Mouse (Mus musculus) midbrain, postnatal 0 days (tissue): ENCODE data around the gene Pold3. TPM values are rescaled to one million over a fixed set of nuclear protein-coding genes. Genes with fewer than 3 reads are reported as not detected.
A peak's percentile ranks its signal among the peaks of the same experiment; 100 is the strongest.
"Not testable (repeated sequence)": the region's sequence is repeated elsewhere in the genome, so short reads cannot be mapped to it uniquely, and the experiment has no call there.

Experiments
- ATAC-seq: fragments of 200-750 bp; cut with Nextera tagmentation; 2 replicates; pipeline ENCODE4 v1.8.0; 2017; ENCODE audit warnings: moderate number of reproducible peaks, mild to moderate bottlenecking, moderate TSS enrichment, moderate library complexity; ENCODE audit not compliant: low FRiP score
- DNase-seq: peaks from one replicate; pipeline ENCODE4 v3.0.0-alpha.2; 2015; ENCODE audit warnings: low spot score
- H3K27ac ChIP-seq: fragments of 300-500 bp; sonication (generic); 2 replicates; pipeline ENCODE4 v1.5.1; 2014; ENCODE audit warnings: low read depth, mild to moderate bottlenecking, low read length, mixed read lengths
- H3K27me3 ChIP-seq: fragments of 300-500 bp; sonication (generic); 2 replicates; pipeline ENCODE4 v1.6.1; 2014; ENCODE audit warnings: low read length, control low read depth, mixed read lengths; ENCODE audit not compliant: insufficient read depth
- H3K36me3 ChIP-seq: fragments of 300-500 bp; sonication (generic); 2 replicates; pipeline ENCODE4 v1.6.1; 2014; ENCODE audit warnings: low read length, control low read depth, mixed read lengths; ENCODE audit not compliant: insufficient read depth
- H3K4me1 ChIP-seq: fragments of 300-500 bp; sonication (generic); 2 replicates; pipeline ENCODE4 v1.6.1; 2014; ENCODE audit warnings: mild to moderate bottlenecking, control low read depth, antibody characterized with exemption, low read length, mixed read lengths; ENCODE audit not compliant: insufficient read depth
- H3K4me2 ChIP-seq: fragments of 300-500 bp; sonication (generic); 2 replicates; pipeline ENCODE4 v1.6.1; 2014; ENCODE audit warnings: low read depth, mild to moderate bottlenecking, low read length, mixed read lengths; ENCODE audit not compliant: poor library complexity, severe bottlenecking
- H3K4me3 ChIP-seq: fragments of 300-500 bp; sonication (generic); 2 replicates; pipeline ENCODE4 v1.5.1; 2014; ENCODE audit warnings: low read depth, mild to moderate bottlenecking, low read length, moderate library complexity
- H3K9ac ChIP-seq: fragments of 300-500 bp; sonication (generic); replicated peaks from 2 replicates; pipeline ENCODE4 v1.6.1; 2014; ENCODE audit warnings: mild to moderate bottlenecking, low read length, moderate library complexity, mixed read lengths; ENCODE audit not compliant: poor library complexity, severe bottlenecking
- H3K9me3 ChIP-seq: fragments of 300-500 bp; sonication (generic); 2 replicates; pipeline ENCODE4 v1.6.1; 2016; ENCODE audit warnings: low read length, control low read depth
- CTCF ChIP-seq: IDR thresholded peaks from 2 replicates; pipeline ENCODE4 v1.5.1; 2016; ENCODE audit warnings: antibody characterized with exemption, mild to moderate bottlenecking
- WGBS: fragments of 180-500 bp; shearing (Covaris S2); extraction: QIAGEN DNeasy Blood & Tissue Kit; methylation state at CpG from one replicate; pipeline ENCODE4 v1.1.7; 2014; 5-methylcytosine and 5-hydroxymethylcytosine counted together
- polyA plus RNA-seq: library from polyadenylated mRNA; unstranded; fragments of >200 nt; fragmentation: Nextera tagmentation; extraction: Ambion mirVana; gene quantifications from 2 replicates; pipeline ENCODE4 v1.2.1, GENCODE M21; 2015
- total RNA-seq: library from RNA; depleted of rRNA; stranded (reverse); fragments of >200 nt; gene quantifications from 2 replicates; pipeline ENCODE4 v1.2.3, GENCODE M21; 2014

Gene Pold3
- total and polyA plus RNA-seq, 2 experiments from 2014 or later: 35.5 to 42.6 TPM

DNA sequence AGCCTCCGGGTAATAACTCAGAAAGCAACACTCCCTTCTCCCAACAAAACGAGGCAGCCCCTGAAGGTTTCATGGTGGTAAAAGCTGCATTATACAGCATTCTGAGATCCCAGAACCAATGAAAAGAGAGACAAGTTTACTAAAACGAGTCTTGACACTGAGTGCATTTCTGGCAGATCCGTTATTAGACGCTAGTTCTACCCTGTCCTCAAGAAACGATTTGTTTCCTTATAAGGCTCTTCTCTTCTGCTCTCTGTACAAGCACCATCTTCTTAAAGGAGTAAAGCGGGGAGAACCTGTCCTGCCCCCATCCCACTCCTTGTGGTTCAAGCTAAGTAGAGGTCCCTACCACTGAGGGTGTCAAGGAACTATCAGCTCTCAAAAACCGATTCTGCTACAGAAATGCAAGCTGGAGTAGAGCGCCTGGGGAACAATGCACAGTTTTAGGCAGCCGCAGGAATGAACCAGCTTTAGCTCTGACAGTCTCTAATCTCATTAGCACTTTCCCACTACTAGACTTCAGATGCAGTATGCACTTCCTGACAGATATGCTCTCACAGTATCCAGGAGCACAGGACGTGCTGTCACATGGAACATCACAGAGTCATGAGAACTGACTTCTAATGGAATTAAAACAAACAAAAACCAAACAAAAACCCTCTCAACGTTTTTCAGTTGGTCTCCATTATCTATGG lies 41.1 kb downstream of the Pold3 start:
- H3K9ac ChIP-seq: no peak overlapping the region
- TF ChIP-seq CTCF: no peak
- no peak overlapping the region for H3K4me2 ChIP-seq
- ATAC-seq (no peak), DNase-seq (no peak)
- H3K4me1 ChIP-seq: no peaks in the 10 kb centered on the region
- H3K4me3 ChIP-seq: no peak overlapping the region
- no peaks in the 10 kb centered on the region for H3K27me3 ChIP-seq
- H3K27ac ChIP-seq: peak overlapping the region; percentile 55
- peaks cover 23% of the 10 kb centered on the region for H3K36me3 ChIP-seq
- 47% methylated on average over 12 of the region's 12 CpGs for WGBS
- no peaks in the 10 kb centered on the region for H3K9me3 ChIP-seq

DNA sequence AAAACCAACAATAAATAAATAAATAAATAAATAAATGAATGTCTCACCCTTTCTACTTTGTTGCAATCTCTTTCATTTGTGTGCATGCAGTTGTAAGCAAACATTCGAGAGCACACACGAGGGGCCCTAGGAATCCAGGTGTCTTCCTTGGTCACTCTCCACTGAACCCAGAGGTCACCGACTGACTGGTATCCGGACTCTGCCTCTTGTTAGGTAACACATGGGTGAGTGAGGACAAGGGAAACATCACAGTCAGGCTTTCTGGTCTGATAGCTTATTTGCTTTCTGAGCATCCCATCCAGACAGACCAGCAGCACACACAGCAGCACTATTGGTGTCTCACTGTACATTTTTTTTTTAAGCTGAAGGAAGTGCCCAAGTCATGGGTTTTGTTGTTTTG lies 44.3 kb downstream of the Pold3 start:
- Histone ChIP-seq H3K27me3 (no peaks in the 10 kb centered on the region), H3K36me3 (0 out of 2 replicates have a peak, but pooled peaks cover 4% of the 10 kb centered on the region), H3K27ac (no peak overlapping the region), H3K4me2 (no peak overlapping the region), H3K4me1 (no peaks in the 10 kb centered on the region), H3K4me3 (no peak overlapping the region), H3K9ac (no peak overlapping the region), H3K9me3 (no peaks in the 10 kb centered on the region)
- no peak for ATAC-seq
- DNase-seq: no peak
- WGBS: 93% methylated on average over 4 of the region's 4 CpGs
- no peak for TF ChIP-seq CTCF

DNA sequence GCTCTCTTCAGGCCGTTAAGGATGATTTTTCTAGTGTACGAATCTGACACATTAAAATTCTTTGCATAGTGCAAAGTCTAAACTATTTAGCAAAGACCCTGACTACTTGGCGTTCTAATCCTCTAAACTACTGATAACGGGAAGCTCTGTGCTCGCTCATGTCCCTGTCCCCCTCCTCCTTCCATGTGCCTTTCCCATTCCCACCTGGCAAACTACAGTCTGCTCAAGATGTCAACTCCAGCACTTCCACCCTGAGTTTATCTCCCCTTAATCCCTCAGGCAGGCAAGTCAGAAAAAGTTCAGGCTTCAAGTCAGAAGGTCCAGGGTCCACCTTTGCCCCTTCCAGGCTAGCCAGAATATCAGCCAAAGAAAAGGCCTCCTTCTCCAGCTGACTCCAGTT lies 45.1 kb downstream of the Pold3 start:
- H3K4me3 ChIP-seq: no peak overlapping the region
- TF ChIP-seq CTCF: no peak
- no peaks in the 10 kb centered on the region for H3K4me1 ChIP-seq
- no peak for DNase-seq
- WGBS: 81% methylated on average over 5 of the region's 5 CpGs
- ATAC-seq: no peak
- 0 out of 2 replicates have a peak, but pooled peaks cover 4% of the 10 kb centered on the region for H3K36me3 ChIP-seq
- no peak overlapping the region for H3K9ac ChIP-seq
- H3K4me2 ChIP-seq: no peak overlapping the region
- no peaks in the 10 kb centered on the region for H3K27me3 ChIP-seq
- H3K9me3 ChIP-seq: no peaks in the 10 kb centered on the region
- no peak overlapping the region for H3K27ac ChIP-seq

DNA sequence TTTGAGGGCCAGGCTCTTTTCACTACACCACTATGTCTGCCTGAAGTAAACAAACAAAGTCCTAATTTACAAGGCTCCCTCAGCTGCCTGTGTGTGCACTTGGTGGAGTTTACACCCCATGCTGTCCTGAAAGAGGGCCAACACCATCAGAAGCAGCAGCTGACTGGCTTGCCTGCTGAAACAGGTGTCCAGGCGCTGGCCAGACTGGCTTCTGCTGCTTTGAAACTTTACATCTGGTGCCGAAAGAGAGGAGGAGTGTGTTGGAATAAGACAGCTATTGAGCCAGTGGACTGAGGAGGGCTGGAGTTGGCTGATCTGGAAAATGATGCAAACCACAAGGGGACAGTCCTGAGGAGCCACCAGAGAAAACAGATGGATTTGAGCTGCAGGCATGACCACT lies 47.4 kb downstream of the Pold3 start:
- Histone ChIP-seq H3K27ac (no peak overlapping the region), H3K27me3 (no peaks in the 10 kb centered on the region), H3K4me3 (no peak overlapping the region), H3K4me2 (no peak overlapping the region), H3K4me1 (no peaks in the 10 kb centered on the region), H3K9me3 (no peaks in the 10 kb centered on the region), H3K36me3 (0 out of 2 replicates have a peak, but pooled peaks cover 3% of the 10 kb centered on the region), H3K9ac (no peak overlapping the region)
- no peak for ATAC-seq
- TF ChIP-seq CTCF: no peak
- DNase-seq: peak; percentile 63
- WGBS: 88% methylated on average over 2 of the region's 2 CpGs

DNA sequence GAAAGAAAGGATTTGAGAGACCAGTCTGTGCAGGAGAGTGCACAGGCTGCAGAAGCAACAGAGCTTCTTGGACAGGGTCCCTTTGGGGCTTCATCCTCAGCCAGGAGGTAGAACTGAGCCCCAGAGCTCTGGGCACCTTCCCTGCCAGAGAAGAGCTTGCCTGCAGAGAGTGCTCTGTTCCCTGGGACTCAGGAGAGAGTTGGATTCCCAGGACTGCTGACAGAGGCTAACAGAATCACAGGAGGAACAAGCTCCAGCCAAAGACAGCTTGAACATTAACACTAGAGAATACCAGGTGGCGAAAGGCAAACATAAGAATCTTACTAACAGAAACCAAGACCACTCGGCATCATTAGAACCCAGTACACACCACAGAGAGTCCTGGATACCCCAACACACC lies 68.4 kb downstream of the Pold3 start:
- 90% methylated on average over 2 of the region's 2 CpGs for WGBS
- ATAC-seq, H3K36me3 ChIP-seq: not testable (repeated sequence)

DNA sequence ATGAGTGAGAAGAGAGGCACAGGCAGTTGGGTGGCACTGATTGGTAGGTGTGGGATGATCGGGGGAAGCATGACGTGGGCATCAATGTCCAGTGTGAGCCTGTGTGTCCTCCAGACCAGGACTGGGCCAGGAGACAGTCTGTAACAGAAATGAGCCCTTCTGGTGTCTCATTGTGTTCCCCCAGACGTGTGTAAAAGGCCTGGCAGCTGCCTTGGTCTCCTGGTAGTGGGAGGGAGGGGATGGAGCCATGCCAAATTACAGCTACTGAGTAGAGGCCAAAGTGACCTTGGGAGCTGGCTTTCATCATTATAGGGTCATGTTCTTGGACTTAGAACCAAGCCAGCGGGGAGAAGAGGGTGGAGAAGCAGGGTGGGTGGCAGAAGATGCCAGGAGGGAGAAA lies 69.5 kb downstream of the Pold3 start:
- no peaks in the 10 kb centered on the region for H3K36me3 ChIP-seq
- no peak overlapping the region for H3K4me3 ChIP-seq
- no peak overlapping the region for H3K4me2 ChIP-seq
- ATAC-seq: no peak
- no peak overlapping the region for H3K27ac ChIP-seq
- no peaks in the 10 kb centered on the region for H3K9me3 ChIP-seq
- DNase-seq: peak; percentile 66
- no peak for TF ChIP-seq CTCF
- H3K27me3 ChIP-seq: no peaks in the 10 kb centered on the region
- 77% methylated on average over 4 of the region's 4 CpGs for WGBS
- H3K9ac ChIP-seq: no peak overlapping the region
- H3K4me1 ChIP-seq: no peaks in the 10 kb centered on the region

More for the DNA sequence above, 68.4 kb downstream of the Pold3 start:
- H3K27ac ChIP-seq, H3K4me2 ChIP-seq, DNase-seq, H3K4me1 ChIP-seq, H3K9ac ChIP-seq, H3K9me3 ChIP-seq, H3K4me3 ChIP-seq, H3K27me3 ChIP-seq: not testable (repeated sequence)
